In genomic region chr5:46347368-46348083, GRCm38 (mm10) we compare ENCODE assay signal across 8 mouse cellular contexts.
DNase-seq lines count a peak whose midpoint lies in the region.

No protein-coding gene starts in this region.

- no peak overlapping the region for H3K4me3 ChIP-seq in hindbrain, embryonic 10.5 days

- no peaks in the 10 kb centered on the region for H3K27me3 ChIP-seq in hindbrain, embryonic 10.5 days (ENCODE audit: insufficient read depth, poor library complexity, severe bottlenecking)

- H3K4me1 ChIP-seq in hindbrain, embryonic 10.5 days (replicated peaks), result no peaks in the 10 kb centered on the region

- 24% methylated on average over 16 of the region's 16 CpGs for WGBS in hindbrain, embryonic 10.5 days

- H3K27ac ChIP-seq in hindbrain, embryonic 10.5 days, result no peak overlapping the region

- H3K36me3 ChIP-seq in hindbrain, embryonic 10.5 days, result no peaks in the 10 kb centered on the region

- H3K9me3 ChIP-seq in hindbrain, embryonic 10.5 days, result no peaks in the 10 kb centered on the region

- peak; percentile 25 for DNase-seq in MEL-GATA-1-ER (ENCODE audit: extremely low read depth, low read depth)
- peak; percentile 55 to 68 for DNase-seq in cerebellum, adult 18-20 months
- DNase-seq in forelimb bud, embryonic 11.5 days (ENCODE audit: low read depth, low spot score), result peak; percentile 80
- peak; percentile 76 for DNase-seq in hindbrain, embryonic 10.5 days (ENCODE audit: low spot score)
- peak; percentile 42 to 80 for DNase-seq in layer of hippocampus, adult 8-10 months (ENCODE audit: low spot score in 2 of 2)
- peak; percentile 82 for DNase-seq in lung, postnatal 10 days
- peak; percentile 34 for DNase-seq in retina, adult 2 months (ENCODE audit: low read depth, low spot score)
- DNase-seq in thymus, postnatal 4 days, result peak; percentile 75

Comparison
In these comparisons a context has a peak if more than half of its experiments do, and no peak if none do; other contexts are left out.
1. DNase-seq: peak in every context shown above with its lines; median percentile 82 in lung, postnatal 10 days; 80 in forelimb bud, embryonic 11.5 days; 76 in hindbrain, embryonic 10.5 days; 75 in thymus, postnatal 4 days; 62 in cerebellum, adult 18-20 months; 61 in layer of hippocampus, adult 8-10 months; 34 in retina, adult 2 months; 25 in MEL-GATA-1-ER.